Comparison of ENCODE assay signal across 26 mouse cellular contexts in genomic region chr3:122820700-122821099, GRCm38 (mm10).
DNase-seq lines count a peak whose midpoint lies in the region; ATAC-seq lines count a peak whose summit lies in the region.
"Had no signal": no experiment of that assay in that cellular context is flagged by ENCODE, and none has a peak within 500 bp of the region (broad histone marks: within the 10 kb centered on the region; RNA-seq: fewer than 3 reads in every experiment).

No protein-coding gene starts in this region.

- no peak overlapping the region for H3K4me2 ChIP-seq in kidney, embryonic 16.5 days (replicated peaks; ENCODE audit: low read depth, low read length)
- H3K4me2 ChIP-seq in embryonic facial prominence, embryonic 14.5 days (ENCODE audit: low read depth, low read length): no peak overlapping the region
- H3K4me2 ChIP-seq in stomach, embryonic 15.5 days: no peak overlapping the region
- H3K4me2 ChIP-seq: heart, embryonic 15.5 days; hindbrain, embryonic 13.5 days; liver, embryonic 13.5 days; midbrain, embryonic 13.5 days; neural tube, embryonic 13.5 days had no signal

- WGBS in kidney, embryonic 16.5 days: 31% methylated on average over 4 of the region's 4 CpGs
- 27% methylated on average over 4 of the region's 4 CpGs for WGBS in embryonic facial prominence, embryonic 14.5 days
- 35% methylated on average over 4 of the region's 4 CpGs for WGBS in stomach, embryonic 15.5 days

- H3K36me3 ChIP-seq in kidney, embryonic 16.5 days (ENCODE audit: insufficient read depth, low read length): 0 out of 2 replicates have a peak, but pooled peaks cover under 1% of the 10 kb centered on the region
- H3K36me3 ChIP-seq in embryonic facial prominence, embryonic 14.5 days (ENCODE audit: control insufficient read depth, insufficient read depth, low read length): no peaks in the 10 kb centered on the region
- 0 out of 2 replicates have a peak, but pooled peaks cover 1% of the 10 kb centered on the region for H3K36me3 ChIP-seq in stomach, embryonic 15.5 days
- H3K36me3 ChIP-seq: G1E; heart, embryonic 15.5 days; liver, embryonic 13.5 days; midbrain, embryonic 13.5 days; neural tube, embryonic 13.5 days had no signal

- no peaks in the 10 kb centered on the region for H3K27me3 ChIP-seq in kidney, embryonic 16.5 days (ENCODE audit: insufficient read depth, low read length)
- H3K27me3 ChIP-seq in embryonic facial prominence, embryonic 14.5 days (replicated peaks; ENCODE audit: control insufficient read depth, insufficient read depth, low read length): no peaks in the 10 kb centered on the region
- H3K27me3 ChIP-seq in stomach, embryonic 15.5 days (replicated peaks): no peaks in the 10 kb centered on the region
- H3K27me3 ChIP-seq: CH12.LX; heart, embryonic 15.5 days; hindbrain, embryonic 13.5 days; liver, embryonic 13.5 days; midbrain, embryonic 13.5 days; neural tube, embryonic 13.5 days; Patski had no signal

- H3K27ac ChIP-seq in kidney, embryonic 16.5 days (ENCODE audit: low read length): peak overlapping the region; percentile 31; the same call in 1 of the 2 replicates
- H3K27ac ChIP-seq in embryonic facial prominence, embryonic 14.5 days (replicated peaks; ENCODE audit: low read depth, low read length): no peak overlapping the region
- H3K27ac ChIP-seq in stomach, embryonic 15.5 days: peak overlapping the region; percentile 41; the same call in 1 of the 2 replicates
- H3K27ac ChIP-seq: heart, embryonic 15.5 days; hindbrain, embryonic 13.5 days; liver, embryonic 13.5 days; midbrain, embryonic 13.5 days; neural tube, embryonic 13.5 days had no signal

- peaks cover 12% of the 10 kb centered on the region; the same call in 1 of the 2 replicates for H3K4me1 ChIP-seq in kidney, embryonic 16.5 days (ENCODE audit: insufficient read depth, low read length)
- H3K4me1 ChIP-seq in embryonic facial prominence, embryonic 14.5 days (ENCODE audit: control insufficient read depth, insufficient read depth, low read length): peaks cover 4% of the 10 kb centered on the region; the same call in 1 of the 2 replicates
- no peaks in the 10 kb centered on the region for H3K4me1 ChIP-seq in stomach, embryonic 15.5 days
- H3K4me1 ChIP-seq: hindbrain, embryonic 13.5 days; liver, embryonic 13.5 days; midbrain, embryonic 13.5 days; neural tube, embryonic 13.5 days had no signal

- no peak overlapping the region for H3K9ac ChIP-seq in kidney, embryonic 16.5 days (replicated peaks; ENCODE audit: low read length)
- H3K9ac ChIP-seq in embryonic facial prominence, embryonic 14.5 days (ENCODE audit: low read depth, low read length): no peak overlapping the region
- no peak overlapping the region for H3K9ac ChIP-seq in stomach, embryonic 15.5 days
- H3K9ac ChIP-seq: forebrain, postnatal 0 days; heart, embryonic 15.5 days; hindbrain, embryonic 13.5 days; liver, embryonic 13.5 days; midbrain, embryonic 13.5 days; neural tube, embryonic 13.5 days had no signal

- H3K9me3 ChIP-seq in kidney, embryonic 16.5 days (ENCODE audit: low read length): no peaks in the 10 kb centered on the region
- no peaks in the 10 kb centered on the region for H3K9me3 ChIP-seq in embryonic facial prominence, embryonic 14.5 days (ENCODE audit: control insufficient read depth, low read length)
- H3K9me3 ChIP-seq in stomach, embryonic 15.5 days: no peaks in the 10 kb centered on the region
- H3K9me3 ChIP-seq: G1E; heart, embryonic 15.5 days; hindbrain, embryonic 13.5 days; liver, embryonic 13.5 days; midbrain, embryonic 13.5 days; neural tube, embryonic 13.5 days had no signal

- no peak overlapping the region for H3K4me3 ChIP-seq in kidney, embryonic 16.5 days (ENCODE audit: low read length)
- H3K4me3 ChIP-seq in embryonic facial prominence, embryonic 14.5 days (ENCODE audit: low read depth, low read length): no peak overlapping the region
- no peak overlapping the region for H3K4me3 ChIP-seq in stomach, embryonic 15.5 days (replicated peaks)
- H3K4me3 ChIP-seq: heart, embryonic 15.5 days; hindbrain, embryonic 13.5 days; liver, embryonic 13.5 days; midbrain, embryonic 13.5 days; neural tube, embryonic 13.5 days had no signal

- DNase-seq in kidney, adult 18-20 months: no peak
- DNase-seq in brain, adult 2 months (ENCODE audit: low read depth, low spot score): peak; percentile 22
- DNase-seq in embryonic facial prominence, embryonic 14.5 days (ENCODE audit: low spot score): peak; percentile 51
- no peak for DNase-seq in frontal cortex, postnatal 10 days (ENCODE audit: low spot score in 2 of 2)
- no peak for DNase-seq in liver
- DNase-seq: B cell, adult 2 months; cerebellum, adult 18-20 months; cerebellum, postnatal 25 days; embryo, embryonic 11 days; forebrain, postnatal 0 days; gastrocnemius, postnatal 36 days; heart, postnatal 36 days; kidney, postnatal 10 days; liver, embryonic 13.5 days; lung, adult 2 months; lung, postnatal 14 days; right cerebral cortex, postnatal 4 days had no signal

- ATAC-seq in kidney, embryonic 16.5 days (ENCODE audit: low FRiP score, low TSS enrichment): no peak
- ATAC-seq in embryonic facial prominence, embryonic 14.5 days (ENCODE audit: low read depth): peak; percentile 76; the same call in 1 of the 2 replicates
- 0 out of 2 replicates have a peak, but pooled peaks have one; percentile 35 for ATAC-seq in stomach, embryonic 15.5 days (ENCODE audit: insufficient read depth, low FRiP score, low read depth)
- ATAC-seq: forebrain, postnatal 0 days; midbrain, embryonic 13.5 days; Patski had no signal

Comparison
In these comparisons a context has a peak if more than half of its experiments do, and no peak if none do; other contexts are left out.
1. DNase-seq: peak in brain, adult 2 months (single experiment) and embryonic facial prominence, embryonic 14.5 days (single experiment); none in kidney, adult 18-20 months (single experiment), frontal cortex, postnatal 10 days (0 of 2) and liver (single experiment).